Mouse (Mus musculus): Measurements from ENCODE around the gene Taf1b. TPM values are rescaled to one million over a fixed set of nuclear protein-coding genes. Genes with fewer than 3 reads are reported as not detected.
A peak's percentile ranks its signal among the peaks of the same experiment; 100 is the strongest.
"Not testable (repeated sequence)": the region's sequence is repeated elsewhere in the genome, so short reads cannot be mapped to it uniquely, and the experiment has no call there.

The Taf1b gene
- total RNA-seq (2014; rRNA removed) (28.5 and 33.6 TPM in 2 replicates), polyA plus RNA-seq (2015; fragmentation: Nextera tagmentation; extraction: Ambion mirVana) (30.5 and 35.3 TPM in 2 replicates)

DNA sequence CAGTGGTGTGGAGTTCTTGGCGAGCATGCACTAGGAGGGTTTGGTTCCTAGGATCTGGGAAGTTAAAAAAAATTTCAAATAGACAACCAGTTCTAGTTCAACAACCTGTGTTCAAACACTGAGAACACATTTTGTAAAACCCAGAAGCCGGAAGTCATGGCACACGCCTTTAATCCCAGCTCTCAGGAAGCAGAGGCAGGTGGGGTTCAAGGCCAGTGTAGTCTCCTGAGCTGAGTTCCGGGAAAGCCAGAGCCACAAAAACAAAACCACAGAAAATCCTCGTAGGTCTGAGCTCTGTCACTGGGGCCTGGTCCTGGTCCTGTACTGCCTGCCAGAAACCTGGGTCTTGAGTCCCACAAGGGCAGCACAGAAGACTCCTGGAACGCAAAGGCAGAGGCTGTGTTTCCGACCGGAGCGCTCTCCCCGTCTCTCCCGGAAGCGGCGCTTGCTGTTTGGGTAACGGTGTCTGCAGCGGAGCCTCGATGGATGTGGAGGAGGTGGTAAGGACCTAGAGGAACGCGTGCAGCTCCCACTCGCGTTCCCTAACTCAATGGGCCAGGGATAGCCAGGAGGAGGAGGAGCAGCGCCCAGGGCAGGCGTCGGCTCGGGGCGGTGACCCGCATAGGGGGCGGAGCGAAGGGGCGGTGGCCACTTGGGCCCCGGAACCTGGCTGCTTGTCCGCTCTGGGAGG, at the start of gene Taf1b:
TSS of gene Taf1b (plus strand) at position 210 of the 691 bp plus-strand sequence.
- Histone ChIP-seq H3K9me3 (ENCODE audit: low read length) (no peaks in the 10 kb centered on the region), H3K27me3 (ENCODE audit: insufficient read depth, low read length) (no peaks in the 10 kb centered on the region)
- WGBS: 9% methylated on average over 31 of the region's 31 CpGs

DNA sequence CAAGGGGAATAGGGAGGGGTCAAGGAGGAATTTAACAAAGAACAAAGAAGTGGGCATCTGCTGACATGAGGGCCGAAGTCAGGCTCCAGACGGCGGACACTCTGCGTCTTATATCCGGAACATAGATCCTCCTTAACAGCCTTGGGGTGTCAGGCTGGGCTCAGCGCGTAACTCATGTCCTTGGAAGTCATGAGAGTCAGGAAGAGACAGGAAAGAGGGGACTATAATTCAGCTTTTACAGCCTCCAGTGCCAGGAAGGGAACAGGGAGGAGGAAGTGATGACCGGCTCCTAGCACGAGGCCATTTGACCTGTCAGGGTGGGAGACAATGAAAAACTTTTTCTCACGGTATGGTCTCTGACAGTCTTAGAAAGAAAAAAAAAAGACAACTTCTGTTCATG, 37.8 kb upstream of the Taf1b start:
- Histone ChIP-seq H3K27ac (ENCODE audit: low read depth, low read length) (no peak overlapping the region), H3K4me1 (ENCODE audit: insufficient read depth) (no peaks in the 10 kb centered on the region), H3K9me3 (ENCODE audit: low read length) (no peaks in the 10 kb centered on the region), H3K4me2 (ENCODE audit: low read depth) (no peak overlapping the region), H3K9ac (no peak overlapping the region), H3K36me3 (ENCODE audit: insufficient read depth) (no peaks in the 10 kb centered on the region), H3K27me3 (ENCODE audit: insufficient read depth, low read length) (no peaks in the 10 kb centered on the region), H3K4me3 (ENCODE audit: low read depth, low read length) (no peak overlapping the region)
- WGBS: 95% methylated on average over 10 of the region's 10 CpGs
- DNase-seq (no peak), ATAC-seq (no peak)
- no peak for TF ChIP-seq CTCF (IDR thresholded peaks at IDR 0.05; ENCODE audit: low read depth)

More for the DNA sequence above, at the start of gene Taf1b:
- peak within 1 kb of the TSS; percentile 64 for H3K4me3 ChIP-seq (ENCODE audit: low read depth, low read length)
- DNase-seq (peak; percentile 92), ATAC-seq (peak; percentile 95)
- H3K4me2 ChIP-seq (ENCODE audit: low read depth): peak within 1 kb of the TSS; percentile 56
- H3K36me3 ChIP-seq (ENCODE audit: insufficient read depth): no peaks in the 10 kb centered on the region
- peak; percentile 9; the same call in 1 of the 2 replicates for TF ChIP-seq CTCF (IDR thresholded peaks at IDR 0.05; ENCODE audit: low read depth)
- no peaks in the 10 kb centered on the region for H3K4me1 ChIP-seq (ENCODE audit: insufficient read depth)
- H3K27ac ChIP-seq (ENCODE audit: low read depth, low read length): peak within 1 kb of the TSS; percentile 73
- H3K9ac ChIP-seq: peak within 1 kb of the TSS; percentile 87

DNA sequence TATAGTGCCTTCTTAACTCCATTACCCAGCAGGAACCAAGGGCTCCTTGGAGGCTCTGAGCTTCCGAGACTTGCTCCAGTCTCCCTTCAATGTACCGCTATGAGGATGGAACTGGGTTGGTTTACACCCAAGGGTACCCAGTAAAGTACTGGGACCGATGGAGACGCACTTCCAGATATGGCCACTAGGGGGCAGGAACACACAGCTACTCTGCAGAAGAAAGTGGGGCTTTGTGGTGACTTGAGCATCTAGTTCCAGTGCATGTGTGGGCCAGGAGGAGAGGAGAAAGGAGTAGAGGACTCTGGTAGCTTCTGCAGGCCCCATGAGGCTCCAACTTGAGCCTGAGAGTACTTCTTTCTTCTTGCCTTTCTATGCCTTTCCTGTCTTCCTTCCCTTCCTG, 36.0 kb upstream of the Taf1b start:
- not testable (repeated sequence) for ATAC-seq; H3K4me3 ChIP-seq (ENCODE audit: low read depth, low read length); H3K36me3 ChIP-seq (ENCODE audit: insufficient read depth); H3K4me2 ChIP-seq (ENCODE audit: low read depth); H3K9ac ChIP-seq; H3K27me3 ChIP-seq (ENCODE audit: insufficient read depth, low read length); H3K9me3 ChIP-seq (ENCODE audit: low read length); DNase-seq; H3K27ac ChIP-seq (ENCODE audit: low read depth, low read length); H3K4me1 ChIP-seq (ENCODE audit: insufficient read depth)
- WGBS: 39% methylated on average over 4 of the region's 4 CpGs
- peak; percentile 66 for TF ChIP-seq CTCF (IDR thresholded peaks at IDR 0.05; ENCODE audit: low read depth)

- H3K36me3 ChIP-seq (ENCODE audit: insufficient read depth); ATAC-seq; H3K9me3 ChIP-seq (ENCODE audit: low read length); H3K4me3 ChIP-seq (ENCODE audit: low read depth, low read length); H3K9ac ChIP-seq; H3K27me3 ChIP-seq (ENCODE audit: insufficient read depth, low read length); DNase-seq; H3K4me1 ChIP-seq (ENCODE audit: insufficient read depth); H3K4me2 ChIP-seq (ENCODE audit: low read depth); H3K27ac ChIP-seq (ENCODE audit: low read depth, low read length): not testable (repeated sequence)
- 87% methylated on average over 6 of the region's 6 CpGs for WGBS
Measured at GRCm38 (mm10) chr12:24463490-24463889, 34.7 kb upstream of the Taf1b start.

DNA sequence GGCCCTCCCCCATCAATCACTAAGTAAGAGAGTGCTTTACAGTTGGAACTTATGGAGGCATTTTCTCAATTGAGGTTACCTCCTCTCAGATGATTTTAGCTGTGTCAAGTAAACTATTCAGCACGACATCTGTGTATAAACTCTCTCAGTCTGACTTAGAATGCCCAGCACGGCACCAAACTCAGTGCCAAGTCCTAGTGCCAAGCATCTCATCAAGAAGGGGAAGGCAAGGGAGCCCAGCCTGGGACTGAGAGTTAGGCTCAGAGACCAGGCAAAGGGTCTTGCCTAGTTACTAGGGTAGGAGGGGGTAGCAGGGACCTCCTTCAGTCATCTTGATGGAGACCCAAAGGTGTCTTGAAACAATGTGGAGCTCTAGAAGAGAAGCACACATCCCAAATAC, 29.2 kb upstream of the Taf1b start:
- Histone ChIP-seq H3K4me1 (ENCODE audit: insufficient read depth) (no peaks in the 10 kb centered on the region), H3K36me3 (ENCODE audit: insufficient read depth) (no peaks in the 10 kb centered on the region), H3K9ac (no peak overlapping the region), H3K4me2 (ENCODE audit: low read depth) (no peak overlapping the region), H3K27me3 (ENCODE audit: insufficient read depth, low read length) (no peaks in the 10 kb centered on the region), H3K4me3 (ENCODE audit: low read depth, low read length) (no peak overlapping the region), H3K9me3 (ENCODE audit: low read length) (no peaks in the 10 kb centered on the region), H3K27ac (ENCODE audit: low read depth, low read length) (no peak overlapping the region)
- no peak for TF ChIP-seq CTCF (IDR thresholded peaks at IDR 0.05; ENCODE audit: low read depth)
- ATAC-seq (peak; percentile 34; the same call in 1 of the 2 replicates), DNase-seq (peak; percentile 16)
- 23% methylated on average over 2 of the region's 2 CpGs for WGBS

- WGBS: 18% methylated on average over 4 of the region's 4 CpGs
- peak; percentile 76 for TF ChIP-seq CTCF (IDR thresholded peaks at IDR 0.05; ENCODE audit: low read depth)
- Histone ChIP-seq H3K4me2 (ENCODE audit: low read depth) (no peak overlapping the region), H3K9me3 (ENCODE audit: low read length) (no peaks in the 10 kb centered on the region), H3K4me3 (ENCODE audit: low read depth, low read length) (no peak overlapping the region), H3K9ac (no peak overlapping the region), H3K27ac (ENCODE audit: low read depth, low read length) (no peak overlapping the region), H3K27me3 (ENCODE audit: insufficient read depth, low read length) (no peaks in the 10 kb centered on the region), H3K36me3 (ENCODE audit: insufficient read depth) (no peaks in the 10 kb centered on the region), H3K4me1 (ENCODE audit: insufficient read depth) (no peaks in the 10 kb centered on the region)
- DNase-seq (peak; percentile 59), ATAC-seq (no peak; the same call in 1 of the 2 replicates)
Measured at GRCm38 (mm10) chr12:24470943-24471342, 27.2 kb upstream of the Taf1b start.

- Histone ChIP-seq H3K4me2 (ENCODE audit: low read depth) (no peak overlapping the region), H3K27me3 (ENCODE audit: insufficient read depth, low read length) (no peaks in the 10 kb centered on the region), H3K36me3 (ENCODE audit: insufficient read depth) (no peaks in the 10 kb centered on the region), H3K9ac (no peak overlapping the region), H3K9me3 (ENCODE audit: low read length) (no peaks in the 10 kb centered on the region), H3K27ac (ENCODE audit: low read depth, low read length) (no peak overlapping the region), H3K4me1 (ENCODE audit: insufficient read depth) (no peaks in the 10 kb centered on the region), H3K4me3 (ENCODE audit: low read depth, low read length) (no peak overlapping the region)
- TF ChIP-seq CTCF (IDR thresholded peaks at IDR 0.05; ENCODE audit: low read depth): no peak
- no peak for DNase-seq
- WGBS: 65% methylated on average over 3 of the region's 3 CpGs
- ATAC-seq: no peak
Measured at GRCm38 (mm10) chr12:24473221-24473620, 24.9 kb upstream of the Taf1b start.

Data from forebrain, postnatal 0 days (tissue).